Mouse (Mus musculus) lung, embryonic 16.5 days (tissue): ENCODE data around the gene F10. TPM values are rescaled to one million over a fixed set of nuclear protein-coding genes. Genes with fewer than 3 reads are reported as not detected.
A peak's percentile ranks its signal among the peaks of the same experiment; 100 is the strongest.

ENCODE experiments used
- ATAC-seq: fragments of 200-750 bp; cut with Nextera tagmentation; 2 replicates; pipeline ENCODE4 v1.8.0; 2017; ENCODE audit warnings: low read depth, mild to moderate bottlenecking, moderate library complexity
- H3K27ac ChIP-seq: fragments of 300-500 bp; sonication (generic); 2 replicates; pipeline ENCODE4 v1.5.1; 2014; ENCODE audit warnings: mild to moderate bottlenecking, control low read depth, low read length
- H3K27me3 ChIP-seq: fragments of 300-500 bp; sonication (generic); 2 replicates; pipeline ENCODE4 v1.6.1; 2014; ENCODE audit warnings: low read depth, low read length, mixed read lengths; ENCODE audit not compliant: control insufficient read depth, insufficient read depth
- H3K36me3 ChIP-seq: fragments of 300-500 bp; sonication (generic); 2 replicates; pipeline ENCODE4 v1.6.1; 2014; ENCODE audit warnings: low read length; ENCODE audit not compliant: control insufficient read depth, insufficient read depth
- H3K4me1 ChIP-seq: fragments of 300-500 bp; sonication (generic); replicated peaks from 2 replicates; pipeline ENCODE4 v1.6.1; 2014; ENCODE audit warnings: low read length, mixed read lengths; ENCODE audit not compliant: control insufficient read depth, insufficient read depth
- H3K4me2 ChIP-seq: fragments of 300-500 bp; sonication (generic); 2 replicates; pipeline ENCODE4 v1.6.1; 2014; ENCODE audit warnings: low read depth, low read length, control low read depth
- H3K4me3 ChIP-seq: fragments of 300-500 bp; sonication (generic); 2 replicates; pipeline ENCODE4 v1.5.1; 2014; ENCODE audit warnings: mild to moderate bottlenecking, low read length, control low read depth
- H3K9ac ChIP-seq: fragments of 300-500 bp; sonication (generic); 2 replicates; pipeline ENCODE4 v1.6.1; 2014; ENCODE audit warnings: low read length, control low read depth
- H3K9me3 ChIP-seq: fragments of 300-500 bp; sonication (generic); 2 replicates; pipeline ENCODE4 v1.6.1; 2016; ENCODE audit warnings: low read length; ENCODE audit not compliant: control insufficient read depth
- WGBS: fragments of 180-500 bp; shearing (Covaris S2); extraction: QIAGEN DNeasy Blood & Tissue Kit; methylation state at CpG from one replicate; pipeline ENCODE4 v1.1.7; 2014; 5-methylcytosine and 5-hydroxymethylcytosine counted together
- polyA plus RNA-seq: library from polyadenylated mRNA; unstranded; fragments of >200 nt; fragmentation: Nextera tagmentation; extraction: Ambion mirVana; gene quantifications from 2 replicates; pipeline ENCODE4 v1.2.1, GENCODE M21; 2015

Gene F10
- polyA plus RNA-seq, 1 experiment from 2014 or later: 1.6 TPM

- ATAC-seq: no peak
- Histone ChIP-seq H3K9ac (no peak overlapping the region), H3K4me1 (no peaks in the 10 kb centered on the region), H3K4me2 (no peak overlapping the region), H3K4me3 (no peak overlapping the region), H3K27me3 (no peaks in the 10 kb centered on the region), H3K9me3 (no peaks in the 10 kb centered on the region), H3K36me3 (no peaks in the 10 kb centered on the region), H3K27ac (no peak overlapping the region)
- 65% methylated on average over 6 of the region's 6 CpGs for WGBS
Measured at GRCm38 (mm10) chr8:13039054-13039453, 1.9 kb downstream of the F10 start.

- Histone ChIP-seq H3K9me3 (no peaks in the 10 kb centered on the region), H3K4me2 (no peak overlapping the region)
- 78% methylated on average over 4 of the region's 4 CpGs for WGBS
Measured at GRCm38 (mm10) chr8:13041459-13041858, 4.4 kb downstream of the F10 start.

GRCm38 (mm10) chr8:13047652-13048051 is 10.5 kb downstream of the F10 start:
- H3K9me3 ChIP-seq: no peaks in the 10 kb centered on the region
- WGBS: 57% methylated on average over 5 of the region's 5 CpGs
- no peaks in the 10 kb centered on the region for H3K27me3 ChIP-seq
- no peaks in the 10 kb centered on the region for H3K4me1 ChIP-seq
- H3K4me3 ChIP-seq: no peak overlapping the region
- H3K36me3 ChIP-seq: no peaks in the 10 kb centered on the region
- ATAC-seq: no peak
- no peak overlapping the region for H3K27ac ChIP-seq
- H3K4me2 ChIP-seq: no peak overlapping the region
- no peak overlapping the region for H3K9ac ChIP-seq

More at GRCm38 (mm10) chr8:13041459-13041858, 4.4 kb downstream of the F10 start:
- ATAC-seq: no peak
- no peaks in the 10 kb centered on the region for H3K4me1 ChIP-seq
- no peaks in the 10 kb centered on the region for H3K27me3 ChIP-seq
- no peak overlapping the region for H3K4me3 ChIP-seq
- H3K27ac ChIP-seq: no peak overlapping the region
- no peak overlapping the region for H3K9ac ChIP-seq
- H3K36me3 ChIP-seq: no peaks in the 10 kb centered on the region

GRCm38 (mm10) chr8:13050550-13050949 is 13.4 kb downstream of the F10 start:
- Histone ChIP-seq H3K36me3 (no peaks in the 10 kb centered on the region), H3K9me3 (no peaks in the 10 kb centered on the region), H3K27me3 (no peaks in the 10 kb centered on the region), H3K4me3 (no peak overlapping the region), H3K27ac (no peak overlapping the region), H3K9ac (no peak overlapping the region), H3K4me2 (no peak overlapping the region), H3K4me1 (no peaks in the 10 kb centered on the region)
- no peak for ATAC-seq
- 79% methylated on average over 10 of the region's 10 CpGs for WGBS

- H3K4me2 ChIP-seq: no peak overlapping the region
- H3K4me3 ChIP-seq: no peak overlapping the region
- no peak overlapping the region for H3K27ac ChIP-seq
- no peaks in the 10 kb centered on the region for H3K36me3 ChIP-seq
- 75% methylated on average over 4 of the region's 4 CpGs for WGBS
- H3K9ac ChIP-seq: no peak overlapping the region
- ATAC-seq: no peak
- no peaks in the 10 kb centered on the region for H3K4me1 ChIP-seq
- no peaks in the 10 kb centered on the region for H3K9me3 ChIP-seq
- no peaks in the 10 kb centered on the region for H3K27me3 ChIP-seq
Measured at GRCm38 (mm10) chr8:13057351-13057750, 20.2 kb downstream of the F10 start.

GRCm38 (mm10) chr8:13060441-13061150 is 23.5 kb downstream of the F10 start, which contains the start of gene Proz:
Gene Proz, plus strand, starts transcription at chr8:13060914.
- WGBS: 73% methylated on average over 17 of the region's 17 CpGs
- ATAC-seq: no peak

GRCm38 (mm10) chr8:13063112-13063511 is 26.0 kb downstream of the F10 start:
- ATAC-seq: peak; percentile 34; the same call in 1 of the 2 replicates
- no peak overlapping the region for H3K4me3 ChIP-seq
- H3K9ac ChIP-seq: no peak overlapping the region
- H3K9me3 ChIP-seq: no peaks in the 10 kb centered on the region
- H3K4me1 ChIP-seq: 0 out of 2 replicates have a peak, but pooled peaks cover 2% of the 10 kb centered on the region
- no peaks in the 10 kb centered on the region for H3K27me3 ChIP-seq
- no peak overlapping the region for H3K27ac ChIP-seq
- 43% methylated on average over 16 of the region's 16 CpGs for WGBS
- H3K4me2 ChIP-seq: peak overlapping the region; percentile 34; the same call in 1 of the 2 replicates
- no peaks in the 10 kb centered on the region for H3K36me3 ChIP-seq

More at GRCm38 (mm10) chr8:13060441-13061150, 23.5 kb downstream of the F10 start, which contains the start of gene Proz:
- no peaks in the 10 kb centered on the region for H3K27me3 ChIP-seq
- no peaks in the 10 kb centered on the region for H3K9me3 ChIP-seq
- H3K4me1 ChIP-seq: 0 out of 2 replicates have a peak, but pooled peaks cover 2% of the 10 kb centered on the region
- H3K4me2 ChIP-seq: no peak within 1 kb of the TSS
- H3K9ac ChIP-seq: no peak within 1 kb of the TSS
- no peak within 1 kb of the TSS for H3K27ac ChIP-seq
- no peaks in the 10 kb centered on the region for H3K36me3 ChIP-seq
- no peak within 1 kb of the TSS for H3K4me3 ChIP-seq

- Histone ChIP-seq H3K9me3 (no peaks in the 10 kb centered on the region), H3K36me3 (peaks cover 23% of the 10 kb centered on the region), H3K9ac (no peak overlapping the region), H3K27me3 (no peaks in the 10 kb centered on the region), H3K4me1 (no peaks in the 10 kb centered on the region), H3K27ac (no peak overlapping the region), H3K4me3 (no peak overlapping the region), H3K4me2 (no peak overlapping the region)
- WGBS: 67% methylated on average over 11 of the region's 11 CpGs
- ATAC-seq: no peak
Measured at GRCm38 (mm10) chr8:13073255-13073654, 36.1 kb downstream of the F10 start.

- 84% methylated on average over 8 of the region's 8 CpGs for WGBS
- Histone ChIP-seq H3K4me2 (no peak overlapping the region), H3K36me3 (peaks cover 34% of the 10 kb centered on the region), H3K9ac (no peak overlapping the region), H3K4me3 (no peak overlapping the region), H3K4me1 (no peaks in the 10 kb centered on the region), H3K27me3 (no peaks in the 10 kb centered on the region), H3K27ac (no peak overlapping the region), H3K9me3 (no peaks in the 10 kb centered on the region)
- ATAC-seq: no peak
Measured at GRCm38 (mm10) chr8:13075044-13075443, 37.9 kb downstream of the F10 start.
